ENCODE assay signal across 8 mouse cellular contexts in genomic region chr2:181593042-181593421, GRCm38 (mm10). TPM values are rescaled to one million over a fixed set of nuclear protein-coding genes. Genes with fewer than 3 reads are reported as not detected.
DNase-seq lines count a peak whose midpoint lies in the region; ATAC-seq and TF ChIP-seq lines count a peak whose summit lies in the region.

No protein-coding gene starts in this region.

- ATAC-seq in heart, embryonic 11.5 days (replicated peaks; ENCODE audit: insufficient number of reproducible peaks, low FRiP score, low TSS enrichment), result no peak; the same call in 1 of the 2 replicates
- peak; percentile 19; the same call in 1 of the 2 replicates for ATAC-seq in G1E (ENCODE audit: extremely low read depth, insufficient number of reproducible peaks, low FRiP score, poor library complexity, severe bottlenecking)
- peak; percentile 9 for ATAC-seq in forebrain, postnatal 0 days
- ATAC-seq in liver, embryonic 13.5 days (ENCODE audit: low read depth), result peak; percentile 29
- ATAC-seq in neural tube, embryonic 15.5 days (ENCODE audit: low FRiP score), result peak; percentile 22; the same call in 1 of the 2 replicates
- ATAC-seq in cerebellum, adult (ENCODE audit: insufficient number of reproducible peaks, low FRiP score, low TSS enrichment), result no peak

- peak overlapping the region; percentile 82 for H3K4me2 ChIP-seq in heart, embryonic 11.5 days
- H3K4me2 ChIP-seq in forebrain, postnatal 0 days (ENCODE audit: low read depth), result peak overlapping the region; percentile 85
- peak overlapping the region; percentile 94 for H3K4me2 ChIP-seq in liver, embryonic 13.5 days
- peak overlapping the region; percentile 90 for H3K4me2 ChIP-seq in neural tube, embryonic 15.5 days

- peaks cover 18% of the 10 kb centered on the region for H3K36me3 ChIP-seq in heart, embryonic 11.5 days (ENCODE audit: control insufficient read depth, insufficient read depth, low read length)
- peaks cover 59% of the 10 kb centered on the region for H3K36me3 ChIP-seq in G1E (replicated peaks)
- peaks cover 37% of the 10 kb centered on the region for H3K36me3 ChIP-seq in forebrain, postnatal 0 days (ENCODE audit: insufficient read depth)
- H3K36me3 ChIP-seq in liver, embryonic 13.5 days, result peaks cover 26% of the 10 kb centered on the region
- H3K36me3 ChIP-seq in neural tube, embryonic 15.5 days, result peaks cover 42% of the 10 kb centered on the region

- no peaks in the 10 kb centered on the region for H3K27me3 ChIP-seq in heart, embryonic 11.5 days (ENCODE audit: control insufficient read depth, insufficient read depth, low read length)
- H3K27me3 ChIP-seq in G1E (ENCODE audit: insufficient read depth, low read length), result no peaks in the 10 kb centered on the region
- H3K27me3 ChIP-seq in forebrain, postnatal 0 days (ENCODE audit: insufficient read depth, low read length), result no peaks in the 10 kb centered on the region
- H3K27me3 ChIP-seq in liver, embryonic 13.5 days, result peaks cover 16% of the 10 kb centered on the region
- no peaks in the 10 kb centered on the region for H3K27me3 ChIP-seq in neural tube, embryonic 15.5 days (replicated peaks)

- peak overlapping the region; percentile 86 for H3K4me3 ChIP-seq in heart, embryonic 11.5 days (ENCODE audit: low read depth, low read length)
- H3K4me3 ChIP-seq in G1E (ENCODE audit: low read depth, low read length), result peak overlapping the region; percentile 80
- H3K4me3 ChIP-seq in forebrain, postnatal 0 days (ENCODE audit: low read depth, low read length), result peak overlapping the region; percentile 97
- H3K4me3 ChIP-seq in liver, embryonic 13.5 days (replicated peaks), result peak overlapping the region; percentile 78
- H3K4me3 ChIP-seq in neural tube, embryonic 15.5 days (replicated peaks), result peak overlapping the region; percentile 83

- TF ChIP-seq CTCF in G1E (IDR thresholded peaks at IDR 0.05; ENCODE audit: low read depth, low read length), result no peak
- TF ChIP-seq CTCF in forebrain, postnatal 0 days (IDR thresholded peaks at IDR 0.05; ENCODE audit: low read depth), result no peak

- peaks cover 16% of the 10 kb centered on the region for H3K4me1 ChIP-seq in heart, embryonic 11.5 days (ENCODE audit: control insufficient read depth, insufficient read depth, low read length)
- peaks cover 58% of the 10 kb centered on the region for H3K4me1 ChIP-seq in G1E (ENCODE audit: insufficient read depth, low read depth, low read length)
- H3K4me1 ChIP-seq in forebrain, postnatal 0 days (ENCODE audit: insufficient read depth), result peaks cover 18% of the 10 kb centered on the region
- peaks cover 47% of the 10 kb centered on the region for H3K4me1 ChIP-seq in liver, embryonic 13.5 days (replicated peaks)
- H3K4me1 ChIP-seq in neural tube, embryonic 15.5 days, result peaks cover 47% of the 10 kb centered on the region

- DNase-seq in heart, adult 8-10 months (ENCODE audit: low spot score), result no peak
- DNase-seq in G1E (ENCODE audit: low spot score), result no peak
- no peak for DNase-seq in forebrain, postnatal 0 days
- no peak for DNase-seq in liver, embryonic 13.5 days
- no peak for DNase-seq in gastrocnemius, adult 18-20 months (ENCODE audit: low spot score)

- WGBS in heart, embryonic 11.5 days (ENCODE audit: insufficient replicate concordance), result 3% methylated on average over 6 of the region's 6 CpGs
- 4% methylated on average over 6 of the region's 6 CpGs for WGBS in forebrain, postnatal 0 days
- WGBS in liver, embryonic 13.5 days (ENCODE audit: insufficient replicate concordance), result 0% methylated on average over 6 of the region's 6 CpGs
- 3% methylated on average over 6 of the region's 6 CpGs for WGBS in neural tube, embryonic 15.5 days

- H3K27ac ChIP-seq in heart, embryonic 11.5 days (ENCODE audit: low read depth, low read length), result peak overlapping the region; percentile 58; the same call in 1 of the 2 replicates
- H3K27ac ChIP-seq in forebrain, postnatal 0 days (ENCODE audit: low read depth, low read length), result peak overlapping the region; percentile 94
- peak overlapping the region; percentile 81 for H3K27ac ChIP-seq in liver, embryonic 13.5 days
- peak overlapping the region; percentile 95 for H3K27ac ChIP-seq in neural tube, embryonic 15.5 days (replicated peaks)

- H3K9me3 ChIP-seq in heart, embryonic 11.5 days (replicated peaks; ENCODE audit: control insufficient read depth, low read length), result no peaks in the 10 kb centered on the region
- H3K9me3 ChIP-seq in G1E (replicated peaks), result no peaks in the 10 kb centered on the region
- H3K9me3 ChIP-seq in forebrain, postnatal 0 days (ENCODE audit: low read length), result no peaks in the 10 kb centered on the region
- no peaks in the 10 kb centered on the region for H3K9me3 ChIP-seq in liver, embryonic 13.5 days (replicated peaks)
- no peaks in the 10 kb centered on the region for H3K9me3 ChIP-seq in neural tube, embryonic 15.5 days (replicated peaks)

- H3K9ac ChIP-seq in heart, embryonic 11.5 days (ENCODE audit: low read depth, low read length), result peak overlapping the region; percentile 89
- peak overlapping the region; percentile 96 for H3K9ac ChIP-seq in forebrain, postnatal 0 days
- peak overlapping the region; percentile 86 for H3K9ac ChIP-seq in liver, embryonic 13.5 days
- H3K9ac ChIP-seq in neural tube, embryonic 15.5 days (replicated peaks), result peak overlapping the region; percentile 90

RNA-seq across cellular contexts. Expression of gene Zfp512b, which starts 0.4 kb away (rescaled TPM):
- polyA plus RNA-seq in heart, embryonic 11.5 days (2014; fragmentation: Nextera tagmentation; extraction: Ambion mirVana), result 26.3 and 26.5 TPM in 2 replicates
- 10 to 100 TPM; 11.0 to 18.7 (median 14.0) TPM for total RNA-seq in heart, adult 8-10 months (2022)
- 19.9 and 40.5 TPM in 2 replicates for total RNA-seq in G1E (2014; fragmentation: Nextera tagmentation)
- 16.3 and 19.8 TPM in 2 replicates for total RNA-seq in G1E (2017)
- 88.2 and 90.0 TPM in 2 replicates for polyA plus RNA-seq in G1E (2012)
- 74.6 and 75.6 TPM in 2 replicates for total RNA-seq in forebrain, postnatal 0 days (2014; rRNA removed)
- polyA plus RNA-seq in forebrain, postnatal 0 days (2015; fragmentation: Nextera tagmentation; extraction: Ambion mirVana), result 44.7 and 62.3 TPM in 2 replicates
- polyA plus RNA-seq in liver, embryonic 13.5 days (2015; fragmentation: Nextera tagmentation; extraction: Ambion mirVana), result 8.4 and 9.0 TPM in 2 replicates
- polyA plus RNA-seq in neural tube, embryonic 15.5 days (2015; fragmentation: Nextera tagmentation; extraction: Ambion mirVana), result 68.1 and 87.0 TPM in 2 replicates
- 10 to 100 TPM; 13.5 to 18.0 TPM for total RNA-seq in gastrocnemius, adult 18-20 months (2021)

RNA-seq across cellular contexts. Expression of gene Prpf6, which starts 1.4 kb away (rescaled TPM):
- polyA plus RNA-seq in heart, embryonic 11.5 days (2014; fragmentation: Nextera tagmentation; extraction: Ambion mirVana), result 45.5 and 53.2 TPM in 2 replicates
- total RNA-seq in heart, adult 8-10 months (2022), result 10 to 100 TPM; 34.3 to 42.6 (median 35.0) TPM
- total RNA-seq in G1E (2014; fragmentation: Nextera tagmentation) (53.1 and 60.8 TPM in 2 replicates), G1E (2017) (76.4 and 91.9 TPM in 2 replicates)
- 20.3 and 27.8 TPM in 2 replicates for polyA plus RNA-seq in G1E (2012)
- 45.8 and 49.6 TPM in 2 replicates for total RNA-seq in forebrain, postnatal 0 days (2014; rRNA removed)
- polyA plus RNA-seq in forebrain, postnatal 0 days (2015; fragmentation: Nextera tagmentation; extraction: Ambion mirVana), result 43.7 and 46.5 TPM in 2 replicates
- 33.6 and 37.3 TPM in 2 replicates for polyA plus RNA-seq in liver, embryonic 13.5 days (2015; fragmentation: Nextera tagmentation; extraction: Ambion mirVana)
- 58.2 and 61.1 TPM in 2 replicates for polyA plus RNA-seq in neural tube, embryonic 15.5 days (2015; fragmentation: Nextera tagmentation; extraction: Ambion mirVana)
- total RNA-seq in gastrocnemius, adult 18-20 months (2021), result 10 to 100 TPM; 30.8 to 34.2 TPM

RNA-seq across cellular contexts. Expression of gene Samd10, which starts 6.0 kb away (rescaled TPM):
- polyA plus RNA-seq in heart, embryonic 11.5 days (2014; fragmentation: Nextera tagmentation; extraction: Ambion mirVana), result 13.7 and 14.6 TPM in 2 replicates
- 1 to 10 TPM; 1.2 to 1.6 (median 1.5) TPM for total RNA-seq in heart, adult 8-10 months (2022)
- total RNA-seq in G1E (2014; fragmentation: Nextera tagmentation), result 10.6 and 16.1 TPM in 2 replicates
- 2.5 and 3.1 TPM in 2 replicates for total RNA-seq in G1E (2017)
- 7.6 and 9.7 TPM in 2 replicates for polyA plus RNA-seq in G1E (2012)
- total RNA-seq in forebrain, postnatal 0 days (2014; rRNA removed), result 64.9 and 85.6 TPM in 2 replicates
- polyA plus RNA-seq in forebrain, postnatal 0 days (2015; fragmentation: Nextera tagmentation; extraction: Ambion mirVana), result 82.6 and 108 TPM in 2 replicates
- polyA plus RNA-seq in liver, embryonic 13.5 days (2015; fragmentation: Nextera tagmentation; extraction: Ambion mirVana), result 2.2 and 2.4 TPM in 2 replicates
- polyA plus RNA-seq in neural tube, embryonic 15.5 days (2015; fragmentation: Nextera tagmentation; extraction: Ambion mirVana), result 164 and 191 TPM in 2 replicates
- total RNA-seq in gastrocnemius, adult 18-20 months (2021), result 1 to 10 TPM; 1.3 to 3.2 TPM

RNA-seq across cellular contexts. Expression of gene Uckl1, which starts 8.3 kb away (rescaled TPM):
- 66.2 and 66.7 TPM in 2 replicates for polyA plus RNA-seq in heart, embryonic 11.5 days (2014; fragmentation: Nextera tagmentation; extraction: Ambion mirVana)
- 10 to 100 TPM; 26.8 to 39.2 (median 35.0) TPM for total RNA-seq in heart, adult 8-10 months (2022)
- total RNA-seq in G1E (2014; fragmentation: Nextera tagmentation), result 51.3 and 66.0 TPM in 2 replicates
- total RNA-seq in G1E (2017), result 54.9 and 63.9 TPM in 2 replicates
- 46.9 and 63.2 TPM in 2 replicates for polyA plus RNA-seq in G1E (2012)
- total RNA-seq in forebrain, postnatal 0 days (2014; rRNA removed), result 55.8 and 59.1 TPM in 2 replicates
- polyA plus RNA-seq in forebrain, postnatal 0 days (2015; fragmentation: Nextera tagmentation; extraction: Ambion mirVana), result 42.7 and 43.0 TPM in 2 replicates
- 19.8 and 22.1 TPM in 2 replicates for polyA plus RNA-seq in liver, embryonic 13.5 days (2015; fragmentation: Nextera tagmentation; extraction: Ambion mirVana)
- polyA plus RNA-seq in neural tube, embryonic 15.5 days (2015; fragmentation: Nextera tagmentation; extraction: Ambion mirVana), result 65.6 and 66.7 TPM in 2 replicates
- 10 to 100 TPM; 23.2 to 23.4 TPM for total RNA-seq in gastrocnemius, adult 18-20 months (2021)

Comparison
In these comparisons a context has a peak if more than half of its experiments do, and no peak if none do; other contexts are left out.
1. ATAC-seq: peak in G1E (single experiment), forebrain, postnatal 0 days (single experiment), liver, embryonic 13.5 days (single experiment) and neural tube, embryonic 15.5 days (single experiment); none in heart, embryonic 11.5 days (single experiment) and cerebellum, adult (single experiment).
2. Peak in every context shown above with its lines, with median percentiles within 50 percentile points of each other: H3K27ac ChIP-seq, H3K4me2 ChIP-seq, H3K4me3 ChIP-seq and H3K9ac ChIP-seq.